Mouse (Mus musculus): ENCODE measurements at regions not wholly inside any gene's neighbourhood (a gene's known extent, or its start where the extent isn't known, plus 50 kb on each side); places are given as distances from the start of the nearest gene placed in this dataset.

DNA sequence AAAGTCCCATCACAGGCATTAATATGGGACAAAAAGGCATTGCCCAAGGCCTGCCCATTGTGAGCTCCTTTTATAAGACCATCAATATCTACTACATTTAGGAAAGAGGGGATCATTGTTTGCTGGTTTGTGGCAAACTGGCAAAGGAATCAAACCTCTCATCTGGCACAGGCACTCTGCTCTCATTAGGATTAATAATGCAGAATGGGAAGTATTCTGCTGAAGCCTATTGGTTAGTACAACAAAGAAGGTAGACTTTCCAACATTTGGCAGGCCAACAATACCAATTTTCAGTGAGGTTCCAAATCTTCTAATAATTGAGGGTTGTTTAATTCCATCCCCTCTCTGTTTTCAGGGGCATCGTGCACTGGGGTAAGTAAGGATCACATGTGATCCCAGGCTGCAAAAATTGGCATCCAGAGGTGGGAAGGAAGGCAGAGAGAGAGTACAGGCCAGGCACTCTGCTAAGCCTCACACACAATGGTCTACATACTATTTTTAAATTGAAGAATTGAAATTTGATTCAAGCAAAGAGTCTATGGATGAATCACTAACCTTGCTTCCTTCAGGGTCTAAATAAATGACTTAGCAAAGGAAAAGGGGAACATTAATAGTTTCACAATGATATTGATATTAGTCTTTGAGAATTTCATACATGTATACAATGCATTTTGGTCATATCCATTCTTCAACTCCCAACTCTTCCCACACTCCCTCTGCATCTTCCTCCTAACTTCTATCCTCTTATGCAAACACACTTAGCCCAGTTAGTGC is 174.9 kb downstream of the Fzd1 start:
- 40% methylated on average over 1 of the region's 1 CpGs for WGBS
- no peak overlapping the region for H3K4me2 ChIP-seq (ENCODE audit: low read length)
- H3K27me3 ChIP-seq (replicated peaks; ENCODE audit: control insufficient read depth, insufficient read depth, low read length), result no peaks in the 10 kb centered on the region
- H3K36me3 ChIP-seq (ENCODE audit: control insufficient read depth, insufficient read depth, low read length), result no peaks in the 10 kb centered on the region
- DNase-seq (ENCODE audit: low spot score) (peak; percentile 55), ATAC-seq (no peak)
- H3K4me3 ChIP-seq (ENCODE audit: low read depth, low read length), result no peak overlapping the region
- H3K4me1 ChIP-seq (ENCODE audit: control insufficient read depth, insufficient read depth, low read length), result no peaks in the 10 kb centered on the region; the same call in 1 of the 2 replicates
- no peaks in the 10 kb centered on the region for H3K9me3 ChIP-seq (replicated peaks; ENCODE audit: control insufficient read depth, low read length)
- no peak overlapping the region for H3K27ac ChIP-seq (ENCODE audit: low read depth, low read length)
- H3K9ac ChIP-seq (ENCODE audit: low read length), result no peak overlapping the region

DNA sequence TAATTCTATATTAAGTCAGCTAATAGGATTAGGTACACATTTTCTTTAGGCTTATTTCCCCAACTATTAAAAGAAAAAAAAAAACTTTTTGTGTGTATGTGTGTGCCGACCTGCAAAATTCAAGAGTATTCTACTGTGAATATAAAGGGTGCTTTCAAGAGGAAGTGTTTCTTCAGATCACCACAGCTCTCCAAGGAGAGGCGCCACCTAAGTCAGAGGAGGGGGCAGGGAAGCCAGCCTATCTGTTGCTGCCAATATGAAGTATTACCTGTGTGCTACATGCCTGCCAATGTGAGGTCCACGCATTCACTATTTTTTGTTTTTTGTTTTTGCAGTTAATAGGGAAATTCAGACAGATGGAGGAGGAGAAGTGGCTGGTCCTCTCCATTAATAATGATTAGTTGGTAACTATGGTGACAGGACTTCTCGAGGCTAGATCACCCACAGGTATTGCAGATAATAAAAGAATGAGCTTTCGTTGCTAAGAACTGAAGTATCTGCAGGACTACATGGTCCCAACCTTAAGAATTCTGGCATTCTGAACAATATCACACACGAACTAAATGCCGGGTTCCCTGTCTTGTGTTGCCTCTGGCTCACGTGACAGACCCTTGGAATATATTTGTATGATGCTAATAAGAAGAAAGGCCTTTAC is 177.5 kb downstream of the Fzd1 start:
- no peaks in the 10 kb centered on the region for H3K36me3 ChIP-seq (ENCODE audit: control insufficient read depth, insufficient read depth, low read length)
- no peak overlapping the region for H3K27ac ChIP-seq (ENCODE audit: low read depth, low read length)
- no peak for DNase-seq (ENCODE audit: low spot score)
- H3K27me3 ChIP-seq (replicated peaks; ENCODE audit: control insufficient read depth, insufficient read depth, low read length), result no peaks in the 10 kb centered on the region
- ATAC-seq, result no peak
- H3K4me2 ChIP-seq (ENCODE audit: low read length), result no peak overlapping the region
- 65% methylated on average over 8 of the region's 8 CpGs for WGBS
- H3K9me3 ChIP-seq (replicated peaks; ENCODE audit: control insufficient read depth, low read length), result no peaks in the 10 kb centered on the region
- no peak overlapping the region for H3K4me3 ChIP-seq (ENCODE audit: low read depth, low read length)
- H3K9ac ChIP-seq (ENCODE audit: low read length), result no peak overlapping the region
- no peaks in the 10 kb centered on the region; the same call in 1 of the 2 replicates for H3K4me1 ChIP-seq (ENCODE audit: control insufficient read depth, insufficient read depth, low read length)

DNA sequence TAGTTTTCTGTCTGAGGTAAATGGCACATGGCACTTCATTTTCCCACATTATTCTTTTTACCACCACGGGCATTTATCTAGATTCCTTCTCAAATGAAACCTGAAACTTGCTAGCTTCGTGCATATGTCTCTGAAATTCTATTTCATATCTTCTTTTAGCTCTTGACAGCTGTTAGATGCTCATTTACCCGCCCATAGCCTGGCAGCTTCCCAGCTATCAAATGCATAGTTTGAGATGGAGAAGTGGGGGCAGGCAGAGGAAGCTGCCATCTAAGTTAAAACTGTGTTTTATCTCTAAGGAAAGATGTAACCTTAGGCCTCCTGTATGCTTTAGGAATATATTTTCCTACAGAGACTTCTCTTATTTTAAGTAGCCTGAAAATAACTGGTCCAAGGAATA is 179.0 kb downstream of the Fzd1 start:
- no peaks in the 10 kb centered on the region for H3K9me3 ChIP-seq (replicated peaks; ENCODE audit: control insufficient read depth, low read length)
- 72% methylated on average over 3 of the region's 3 CpGs for WGBS
- no peak overlapping the region for H3K9ac ChIP-seq (ENCODE audit: low read length)
- no peak overlapping the region for H3K27ac ChIP-seq (ENCODE audit: low read depth, low read length)
- H3K36me3 ChIP-seq (ENCODE audit: control insufficient read depth, insufficient read depth, low read length), result no peaks in the 10 kb centered on the region
- H3K27me3 ChIP-seq (replicated peaks; ENCODE audit: control insufficient read depth, insufficient read depth, low read length), result no peaks in the 10 kb centered on the region
- H3K4me3 ChIP-seq (ENCODE audit: low read depth, low read length), result no peak overlapping the region
- no peaks in the 10 kb centered on the region; the same call in 1 of the 2 replicates for H3K4me1 ChIP-seq (ENCODE audit: control insufficient read depth, insufficient read depth, low read length)
- peak; percentile 44 for DNase-seq (ENCODE audit: low spot score)
- ATAC-seq, result no peak
- H3K4me2 ChIP-seq (ENCODE audit: low read length), result no peak overlapping the region

- WGBS, result 87% methylated on average over 6 of the region's 6 CpGs
- Histone ChIP-seq H3K27ac (ENCODE audit: low read depth, low read length) (no peak overlapping the region), H3K4me1 (ENCODE audit: control insufficient read depth, insufficient read depth, low read length) (no peaks in the 10 kb centered on the region; the same call in 1 of the 2 replicates), H3K36me3 (ENCODE audit: control insufficient read depth, insufficient read depth, low read length) (no peaks in the 10 kb centered on the region), H3K9ac (ENCODE audit: low read length) (no peak overlapping the region), H3K4me2 (ENCODE audit: low read length) (no peak overlapping the region), H3K4me3 (ENCODE audit: low read depth, low read length) (no peak overlapping the region), H3K27me3 (replicated peaks; ENCODE audit: control insufficient read depth, insufficient read depth, low read length) (no peaks in the 10 kb centered on the region), H3K9me3 (replicated peaks; ENCODE audit: control insufficient read depth, low read length) (no peaks in the 10 kb centered on the region)
- ATAC-seq (no peak), DNase-seq (ENCODE audit: low spot score) (no peak)
Observed at GRCm38 (mm10) chr5:4577179-4577578, 180.7 kb downstream of the Fzd1 start.

DNA sequence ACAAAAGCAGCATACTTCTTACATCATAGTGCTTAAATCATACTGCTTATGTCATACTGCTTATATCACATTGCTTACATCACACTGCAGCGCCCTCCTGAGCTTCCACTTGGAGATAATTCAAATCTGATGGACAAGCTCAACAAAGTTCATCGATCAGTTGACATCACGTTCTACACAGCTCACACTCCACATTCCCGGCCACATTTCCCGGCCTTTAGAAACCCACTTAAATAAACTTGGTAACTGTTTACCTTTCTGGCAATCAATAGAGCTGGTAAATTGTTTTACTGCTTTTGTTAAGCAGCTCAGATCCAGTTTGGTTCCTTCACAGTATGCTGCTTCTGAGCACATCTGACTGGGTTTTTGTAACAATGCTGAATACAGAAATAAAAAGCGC is 194.0 kb downstream of the Fzd1 start:
- no peaks in the 10 kb centered on the region for H3K36me3 ChIP-seq (ENCODE audit: control insufficient read depth, insufficient read depth, low read length)
- no peak overlapping the region for H3K27ac ChIP-seq (ENCODE audit: low read depth, low read length)
- no peak for DNase-seq (ENCODE audit: low spot score)
- 86% methylated on average over 6 of the region's 6 CpGs for WGBS
- H3K4me1 ChIP-seq (ENCODE audit: control insufficient read depth, insufficient read depth, low read length), result no peaks in the 10 kb centered on the region
- no peak overlapping the region for H3K4me3 ChIP-seq (ENCODE audit: low read depth, low read length)
- no peak overlapping the region for H3K9ac ChIP-seq (ENCODE audit: low read length)
- H3K4me2 ChIP-seq (ENCODE audit: low read length), result no peak overlapping the region
- no peak for ATAC-seq
- H3K9me3 ChIP-seq (replicated peaks; ENCODE audit: control insufficient read depth, low read length), result no peaks in the 10 kb centered on the region
- H3K27me3 ChIP-seq (replicated peaks; ENCODE audit: control insufficient read depth, insufficient read depth, low read length), result no peaks in the 10 kb centered on the region

DNA sequence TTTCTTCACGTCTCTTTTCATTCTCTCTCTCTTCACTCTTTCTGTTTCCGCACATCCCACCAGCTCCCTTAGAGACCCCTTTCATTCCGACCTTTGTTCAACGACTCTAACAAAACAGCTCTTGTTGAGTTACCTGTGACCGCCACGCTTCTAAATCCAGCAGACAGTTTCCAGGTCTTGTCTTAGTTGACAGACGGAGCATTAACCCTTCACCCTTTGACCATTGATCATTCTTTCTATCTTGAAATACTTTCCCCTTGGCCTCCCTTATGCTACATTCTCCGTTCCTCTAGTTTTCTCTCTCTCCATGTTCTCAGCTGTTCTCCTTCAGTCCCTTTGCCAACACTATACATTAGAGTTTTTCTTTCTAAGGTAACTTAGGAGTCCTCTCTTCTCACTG is 196.2 kb downstream of the Fzd1 start:
- Histone ChIP-seq H3K9ac (ENCODE audit: low read length) (no peak overlapping the region), H3K27ac (ENCODE audit: low read depth, low read length) (no peak overlapping the region), H3K36me3 (ENCODE audit: control insufficient read depth, insufficient read depth, low read length) (no peaks in the 10 kb centered on the region), H3K27me3 (replicated peaks; ENCODE audit: control insufficient read depth, insufficient read depth, low read length) (no peaks in the 10 kb centered on the region), H3K4me3 (ENCODE audit: low read depth, low read length) (no peak overlapping the region), H3K9me3 (replicated peaks; ENCODE audit: control insufficient read depth, low read length) (no peaks in the 10 kb centered on the region), H3K4me1 (ENCODE audit: control insufficient read depth, insufficient read depth, low read length) (no peaks in the 10 kb centered on the region), H3K4me2 (ENCODE audit: low read length) (no peak overlapping the region)
- DNase-seq (ENCODE audit: low spot score) (no peak), ATAC-seq (no peak)
- 76% methylated on average over 8 of the region's 8 CpGs for WGBS

DNA sequence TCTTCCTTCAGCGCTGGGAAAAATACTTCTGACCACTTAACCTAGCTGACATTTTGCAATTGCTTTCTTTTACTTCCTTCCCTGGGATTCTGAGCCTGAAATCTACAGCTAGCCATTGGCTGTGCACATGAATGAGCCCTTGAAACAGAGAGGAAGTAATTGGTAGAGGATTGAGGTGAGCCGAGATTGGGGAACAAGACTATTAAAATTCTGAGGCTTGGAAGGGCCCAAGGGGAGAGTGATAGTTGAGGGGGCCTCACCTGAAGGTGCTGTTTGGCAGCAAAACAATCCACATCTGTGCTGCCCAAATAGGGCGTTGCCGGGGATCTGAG is 196.7 kb downstream of the Fzd1 start:
- WGBS, result 85% methylated on average over 4 of the region's 4 CpGs
- Histone ChIP-seq H3K27ac (ENCODE audit: low read depth, low read length) (no peak overlapping the region), H3K36me3 (ENCODE audit: control insufficient read depth, insufficient read depth, low read length) (no peaks in the 10 kb centered on the region), H3K4me2 (ENCODE audit: low read length) (no peak overlapping the region), H3K9ac (ENCODE audit: low read length) (no peak overlapping the region), H3K27me3 (replicated peaks; ENCODE audit: control insufficient read depth, insufficient read depth, low read length) (no peaks in the 10 kb centered on the region), H3K4me3 (ENCODE audit: low read depth, low read length) (no peak overlapping the region), H3K4me1 (ENCODE audit: control insufficient read depth, insufficient read depth, low read length) (no peaks in the 10 kb centered on the region), H3K9me3 (replicated peaks; ENCODE audit: control insufficient read depth, low read length) (no peaks in the 10 kb centered on the region)
- DNase-seq (ENCODE audit: low spot score) (no peak), ATAC-seq (no peak)

DNA sequence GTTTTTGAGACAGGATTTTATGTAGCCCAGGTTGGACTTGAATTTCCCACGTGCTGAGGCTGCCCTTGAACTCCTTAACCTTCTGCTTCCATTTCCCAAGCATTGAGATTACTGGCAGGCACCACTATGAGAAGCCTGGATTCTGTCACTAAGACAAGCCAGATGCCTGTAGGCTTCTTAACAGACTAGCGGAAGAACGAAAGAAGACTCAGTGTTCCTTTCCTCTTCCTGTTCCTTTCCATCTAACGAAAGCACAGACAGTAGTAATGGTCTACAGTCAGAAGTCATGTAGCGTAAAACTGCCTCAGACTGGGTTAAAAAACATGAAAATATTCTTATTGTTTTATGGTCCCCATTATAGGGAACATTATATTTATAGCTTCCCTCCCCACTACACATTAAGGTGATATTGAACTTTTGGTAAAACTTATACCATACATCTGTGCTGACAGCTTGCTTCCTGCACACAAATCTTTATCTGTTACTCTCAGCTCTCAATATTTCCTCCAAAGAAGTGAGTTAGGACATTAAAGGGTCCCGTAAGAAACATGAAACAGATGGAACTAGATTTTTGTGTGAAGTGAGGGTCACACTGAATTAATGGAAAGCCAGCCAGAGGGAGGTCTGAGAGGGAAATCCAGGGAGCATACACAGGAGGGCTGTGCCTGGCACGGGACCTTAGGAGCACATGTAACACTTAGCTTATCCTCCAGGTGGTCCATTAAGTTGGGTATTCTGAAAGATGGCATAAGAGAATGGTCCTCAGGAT is 197.3 kb downstream of the Fzd1 start:
- H3K36me3 ChIP-seq (ENCODE audit: control insufficient read depth, insufficient read depth, low read length), result no peaks in the 10 kb centered on the region
- H3K27me3 ChIP-seq (replicated peaks; ENCODE audit: control insufficient read depth, insufficient read depth, low read length), result no peaks in the 10 kb centered on the region
- ATAC-seq, result no peak
- H3K4me3 ChIP-seq (ENCODE audit: low read depth, low read length), result no peak overlapping the region
- no peaks in the 10 kb centered on the region for H3K4me1 ChIP-seq (ENCODE audit: control insufficient read depth, insufficient read depth, low read length)
- H3K4me2 ChIP-seq (ENCODE audit: low read length), result no peak overlapping the region
- peak; percentile 22 for DNase-seq (ENCODE audit: low spot score)
- no peak overlapping the region for H3K9ac ChIP-seq (ENCODE audit: low read length)
- 84% methylated on average over 7 of the region's 7 CpGs for WGBS
- H3K9me3 ChIP-seq (replicated peaks; ENCODE audit: control insufficient read depth, low read length), result no peaks in the 10 kb centered on the region
- no peak overlapping the region for H3K27ac ChIP-seq (ENCODE audit: low read depth, low read length)

DNA sequence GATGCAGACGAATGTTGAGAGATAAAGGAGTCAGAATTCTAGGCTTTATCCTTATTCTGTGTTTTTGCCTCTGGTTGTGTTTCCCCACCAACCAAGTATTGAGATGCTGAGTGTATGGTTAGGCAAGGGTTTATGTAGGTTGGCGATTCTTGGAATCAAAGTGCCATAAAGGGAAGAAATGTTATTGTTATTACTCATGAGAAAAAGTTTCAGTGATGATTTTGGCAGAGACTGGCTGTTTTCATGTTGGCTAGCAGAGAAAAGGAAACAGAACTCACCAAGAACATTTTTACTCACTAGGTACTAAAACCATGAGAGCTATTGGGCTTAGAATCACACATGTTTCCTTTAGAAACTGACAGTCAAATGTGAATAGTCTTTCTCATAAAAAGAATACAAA is 202.9 kb downstream of the Fzd1 start:
- Histone ChIP-seq H3K4me2 (ENCODE audit: low read length) (no peak overlapping the region), H3K4me3 (ENCODE audit: low read depth, low read length) (no peak overlapping the region), H3K9me3 (replicated peaks; ENCODE audit: control insufficient read depth, low read length) (no peaks in the 10 kb centered on the region), H3K27me3 (replicated peaks; ENCODE audit: control insufficient read depth, insufficient read depth, low read length) (no peaks in the 10 kb centered on the region), H3K27ac (ENCODE audit: low read depth, low read length) (no peak overlapping the region), H3K36me3 (ENCODE audit: control insufficient read depth, insufficient read depth, low read length) (no peaks in the 10 kb centered on the region), H3K4me1 (ENCODE audit: control insufficient read depth, insufficient read depth, low read length) (no peaks in the 10 kb centered on the region), H3K9ac (ENCODE audit: low read length) (no peak overlapping the region)
- no peak for ATAC-seq
- DNase-seq (ENCODE audit: low spot score), result no peak
- 75% methylated on average over 2 of the region's 2 CpGs for WGBS
